Mouse (Mus musculus): ENCODE data around the gene Ablim2.

Gene Ablim2

GRCm38 (mm10) chr5:35908626-35909443, 151.2 kb downstream of the Ablim2 start:
- DNase-seq (ENCODE audit: low read depth, low spot score) = no peak

DNA sequence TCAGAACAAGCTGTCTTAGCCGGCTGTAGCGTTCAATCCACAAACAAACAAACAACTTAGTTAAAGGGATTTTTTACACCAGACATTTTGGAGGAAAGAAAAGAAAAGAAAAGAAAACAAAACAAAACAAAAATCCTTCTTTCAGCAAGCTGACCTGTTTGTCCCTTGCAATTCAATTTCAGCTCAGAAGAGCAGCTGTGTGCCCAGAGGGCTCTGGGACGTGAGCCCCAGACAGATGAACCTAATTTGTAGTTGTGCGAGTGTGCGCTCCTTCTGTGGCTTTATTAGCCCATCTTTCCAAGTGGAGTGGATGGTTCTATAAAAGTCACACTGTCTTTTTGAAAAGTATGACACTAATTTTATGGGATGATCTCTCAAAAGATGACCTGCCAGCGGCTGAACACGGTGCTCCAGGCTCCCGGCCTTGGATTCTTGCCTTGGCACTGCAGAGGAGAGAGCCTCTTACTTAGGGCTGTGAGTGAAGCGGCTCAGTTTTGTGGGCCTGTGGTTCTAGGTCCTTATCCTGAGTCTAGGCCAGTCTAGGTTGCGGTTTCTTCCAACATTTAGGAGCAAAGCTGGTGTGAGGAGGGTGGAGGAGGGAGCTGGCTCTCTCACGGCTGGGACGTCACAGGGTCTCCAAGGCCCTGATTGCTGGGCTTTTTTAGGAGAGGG, 158.1 kb downstream of the Ablim2 start:
- no peak for DNase-seq (ENCODE audit: low read depth, low spot score)

DNA sequence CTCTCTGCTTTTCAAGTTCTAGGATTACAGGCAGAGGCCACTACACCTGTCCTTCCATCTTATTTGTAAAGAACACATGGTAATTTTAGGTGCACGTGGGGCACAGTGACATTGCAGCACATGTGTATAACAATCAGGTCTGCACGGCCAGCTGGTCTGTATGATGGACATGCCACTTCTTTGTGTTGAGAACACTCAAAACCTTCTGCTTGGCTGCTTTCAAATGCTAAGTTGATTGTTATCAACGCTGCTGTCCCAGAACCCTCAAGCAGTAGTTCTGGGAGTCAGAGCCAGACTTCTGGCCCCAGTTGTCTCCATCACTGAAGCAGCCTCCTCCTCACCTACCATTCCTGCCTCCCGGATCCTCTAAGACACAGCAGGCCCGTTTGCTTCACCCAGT, 159.0 kb downstream of the Ablim2 start:
- DNase-seq (ENCODE audit: low read depth, low spot score) = no peak

GRCm38 (mm10) chr5:35918387-35918786, 160.7 kb downstream of the Ablim2 start:
- DNase-seq (ENCODE audit: low read depth, low spot score) = no peak

GRCm38 (mm10) chr5:35920076-35920475, 162.4 kb downstream of the Ablim2 start:
- no peak for DNase-seq (ENCODE audit: low read depth, low spot score)

GRCm38 (mm10) chr5:35920557-35920956, 162.9 kb downstream of the Ablim2 start:
- no peak for DNase-seq (ENCODE audit: low read depth, low spot score)

DNA sequence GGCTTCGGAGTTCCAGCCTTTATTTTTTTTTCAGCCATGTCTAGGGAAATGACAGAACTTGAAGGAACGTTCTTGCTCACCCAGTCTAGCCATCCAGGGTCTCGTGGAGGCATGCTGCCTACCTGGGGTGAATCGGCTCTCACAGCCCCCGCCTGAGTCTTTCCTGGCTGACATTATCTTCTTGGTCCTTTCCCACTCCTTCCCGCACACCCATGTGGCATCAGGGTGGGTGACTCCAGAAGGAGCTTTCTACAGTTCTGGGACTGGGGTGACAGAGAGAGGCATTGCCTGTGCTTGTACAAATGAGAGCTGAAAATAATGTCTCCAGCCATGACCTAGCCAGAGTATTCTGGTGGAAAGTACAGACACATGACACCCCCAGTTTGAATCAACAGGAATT, 163.5 kb downstream of the Ablim2 start:
- no peak for DNase-seq (ENCODE audit: low read depth, low spot score)

DNA sequence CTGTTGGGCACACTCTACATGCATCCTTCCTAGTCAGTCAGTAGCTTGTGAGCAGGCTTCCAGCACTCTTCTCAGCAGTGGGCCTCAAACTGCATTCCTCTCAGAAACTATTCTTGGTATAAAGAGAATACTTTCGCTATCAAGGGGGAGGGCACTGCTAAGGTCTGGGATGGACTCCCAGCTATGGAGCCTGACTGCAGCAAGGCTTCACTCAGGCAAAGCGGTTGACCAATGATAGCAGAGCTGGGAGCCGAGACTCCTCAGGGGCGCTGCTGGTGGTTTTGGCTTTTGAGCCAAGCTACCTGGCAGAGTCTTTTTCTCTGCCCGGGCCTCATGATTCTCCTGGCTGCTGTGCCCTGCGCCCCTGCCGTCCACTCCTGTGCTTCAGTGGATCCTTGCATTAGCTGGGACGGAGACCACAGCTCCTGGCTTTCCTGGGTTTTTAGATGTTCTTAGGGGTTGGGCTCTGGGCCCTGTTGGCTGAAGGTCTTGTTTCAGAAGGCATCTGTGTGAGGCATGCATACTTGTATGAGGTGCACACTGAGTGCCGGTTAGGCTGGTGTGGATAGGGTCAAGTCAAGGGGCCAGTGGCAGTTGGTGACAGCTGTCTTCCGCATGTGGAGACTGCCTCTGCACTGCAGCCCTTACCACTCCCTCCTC, 164.0 kb downstream of the Ablim2 start:
- DNase-seq (ENCODE audit: low read depth, low spot score) = no peak

GRCm38 (mm10) chr5:35923448-35923847, 165.8 kb downstream of the Ablim2 start:
- DNase-seq (ENCODE audit: low read depth, low spot score) = no peak

GRCm38 (mm10) chr5:35925171-35925634, 167.5 kb downstream of the Ablim2 start:
- DNase-seq (ENCODE audit: low read depth, low spot score) = no peak

- DNase-seq (ENCODE audit: low read depth, low spot score) = no peak
Observed at GRCm38 (mm10) chr5:35926511-35926910, 168.8 kb downstream of the Ablim2 start.

DNA sequence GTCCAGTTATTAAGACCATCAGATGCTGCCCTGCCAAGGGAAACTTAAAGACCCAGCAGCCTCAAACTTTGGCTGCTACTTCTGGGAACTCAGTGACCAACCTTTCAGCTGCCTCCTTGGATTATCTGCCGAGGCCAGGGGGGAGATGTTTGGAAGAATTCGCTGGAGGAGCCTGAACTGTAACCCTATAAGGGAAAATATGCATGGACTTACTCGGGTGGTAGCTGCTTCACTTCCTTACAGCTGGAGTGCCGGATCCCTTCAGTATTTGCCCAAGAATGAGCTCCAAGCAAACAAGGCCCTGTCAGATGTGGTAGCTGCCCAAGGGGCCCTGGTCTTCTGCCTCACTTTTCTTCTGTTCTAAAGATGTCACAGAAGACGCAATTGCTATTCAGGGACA, 173.6 kb downstream of the Ablim2 start:
- DNase-seq (ENCODE audit: low read depth, low spot score) = no peak

DNA sequence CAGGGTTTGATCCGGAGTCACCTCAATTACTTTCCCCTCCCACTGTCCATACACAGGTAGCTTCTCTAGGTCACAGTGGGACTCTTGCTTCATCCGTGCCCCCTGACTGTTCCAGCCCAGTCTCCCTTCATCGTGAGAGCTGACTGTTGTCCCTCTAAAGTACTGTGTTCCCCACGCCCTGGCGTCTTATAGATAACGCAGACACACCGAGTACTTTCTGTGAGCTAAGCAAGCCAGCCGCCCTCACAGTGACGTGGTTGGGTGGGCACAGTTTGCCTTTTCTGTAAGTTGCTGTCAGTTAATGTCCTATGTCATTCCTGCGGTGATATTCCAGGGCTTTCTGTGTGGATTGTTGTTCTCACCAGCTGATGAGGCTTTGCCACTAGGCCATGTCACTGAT, 175.4 kb downstream of the Ablim2 start:
- no peak for DNase-seq (ENCODE audit: low read depth, low spot score)

Measured in c-Kit-negative CD71-positive TER-119-positive erythroid progenitor cells, embryonic 14.5 days (primary cell).